Mouse (Mus musculus): ENCODE measurements around the gene Krt87. TPM values are rescaled to one million over a fixed set of nuclear protein-coding genes. Genes with fewer than 3 reads are reported as not detected.

The Krt87 gene
- total RNA-seq, 4 experiments from 2014 or later = 0.23 to 0.52 (median 0.35) TPM

Other genes with a start within 250 kb of the Krt87 start
- gene Grasp, start 214.6 kb downstream of the Krt87 start, total RNA-seq (2022) = 10 to 100 TPM; 57.6 to 64.4 (median 61.9) TPM
- 10 to 100 TPM; 50.3 to 89.6 (median 71.5) TPM for gene Nr4a1, start 184.5 kb downstream of the Krt87 start, total RNA-seq (2022)
- gene Atg101, start 154.5 kb downstream of the Krt87 start, total RNA-seq (2022) = 10 to 100 TPM; 43.4 to 48.1 (median 46.1) TPM
- under 1 TPM in 3 of 4 experiments, not detected in 1; 0.26 to 0.55 (median 0.54) TPM for gene 6030408B16Rik, start 145.6 kb downstream of the Krt87 start, total RNA-seq (2022)
- gene Krt80, start 68.6 kb downstream of the Krt87 start, total RNA-seq (2022) = under 1 TPM in 3 of 4 experiments, not detected in 1; 0.17 to 0.48 (median 0.43) TPM
- gene Krt7, start 27.8 kb downstream of the Krt87 start, total RNA-seq (2022) = under 1 TPM in 1 of 4 experiments, not detected in 3; 0.45 TPM
- not detected for gene Krt88, start 8.9 kb upstream of the Krt87 start, total RNA-seq (2022)
- gene Krt81, start 24.9 kb upstream of the Krt87 start, total RNA-seq (2022) = not detected
- gene Krt86, start 34.7 kb upstream of the Krt87 start, total RNA-seq (2022) = not detected
- gene Krt83, start 52.7 kb upstream of the Krt87 start, total RNA-seq (2022) = not detected
- not detected for gene Gm49425, start 78.5 kb upstream of the Krt87 start, total RNA-seq (2022)
- gene Krt84, start 94.0 kb upstream of the Krt87 start, total RNA-seq (2022) = not detected
- not detected for gene Krt82, start 111.9 kb upstream of the Krt87 start, total RNA-seq (2022)
- gene Krt90, start 124.1 kb upstream of the Krt87 start, total RNA-seq (2022) = under 1 TPM in 1 of 4 experiments, not detected in 3; 0.18 TPM
- gene Krt75, start 135.1 kb upstream of the Krt87 start, total RNA-seq (2022) = not detected
- gene Gm5414, start 189.4 kb upstream of the Krt87 start, total RNA-seq (2022) = not detected
- gene Gm5478, start 208.6 kb upstream of the Krt87 start, total RNA-seq (2022) = not detected
- gene Krt6b, start 241.5 kb upstream of the Krt87 start, total RNA-seq (2022) = not detected

All from layer of hippocampus, adult 8-10 months (tissue).